Mouse (Mus musculus) MEL-GATA-1-ER (cell line): ENCODE measurements around the gene Ptcd2.
"Not testable (repeated sequence)": the region's sequence is repeated elsewhere in the genome, so short reads cannot be mapped to it uniquely, and the experiment has no call there.

Experiments used
- DNase-seq: peaks from one replicate; pipeline ENCODE4 v3.0.0-alpha.2; 2012; ENCODE audit warnings: low read depth; ENCODE audit errors: extremely low read depth

The Ptcd2 gene

DNA sequence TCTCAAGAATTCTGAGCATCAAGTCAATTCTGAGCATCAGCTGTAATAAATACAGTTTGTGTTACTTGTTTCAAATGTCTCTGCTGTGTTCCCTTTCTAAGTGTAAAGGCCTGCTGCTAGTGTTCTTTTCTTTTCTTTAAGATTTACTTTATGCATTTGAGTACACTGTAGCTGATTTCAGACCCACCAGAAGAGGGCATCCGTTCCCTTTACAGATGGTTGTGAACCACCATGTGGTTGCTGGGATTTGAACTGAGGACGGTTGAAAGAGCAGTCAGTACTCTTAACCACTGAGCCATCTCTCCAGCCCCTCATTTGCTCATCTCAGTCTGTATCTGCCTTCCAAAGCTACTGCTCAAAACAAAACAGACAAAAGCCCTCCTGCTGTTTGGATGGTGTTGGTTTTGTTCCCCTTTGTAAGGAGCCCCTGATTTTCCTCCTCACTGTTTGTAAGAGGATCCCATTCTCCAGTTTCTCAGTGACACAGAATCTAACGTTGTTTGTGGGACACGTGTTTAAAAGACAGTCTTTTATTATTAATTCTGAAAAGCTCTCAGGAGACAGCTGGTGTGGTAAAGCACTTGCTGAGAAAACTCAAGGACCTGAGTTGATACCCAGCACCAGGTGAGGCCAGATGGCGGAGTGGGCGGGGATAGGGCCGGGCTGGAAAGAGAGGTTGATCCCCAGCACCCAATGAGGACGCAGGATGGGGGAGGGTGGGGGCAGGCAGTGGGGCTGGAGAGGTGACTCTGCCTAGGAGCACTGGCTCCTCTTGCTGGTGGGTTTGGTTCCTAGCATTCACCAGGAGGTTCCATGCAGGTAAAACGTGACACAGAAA, 12.1 kb upstream of the Ptcd2 start:
- no peak for DNase-seq

DNA sequence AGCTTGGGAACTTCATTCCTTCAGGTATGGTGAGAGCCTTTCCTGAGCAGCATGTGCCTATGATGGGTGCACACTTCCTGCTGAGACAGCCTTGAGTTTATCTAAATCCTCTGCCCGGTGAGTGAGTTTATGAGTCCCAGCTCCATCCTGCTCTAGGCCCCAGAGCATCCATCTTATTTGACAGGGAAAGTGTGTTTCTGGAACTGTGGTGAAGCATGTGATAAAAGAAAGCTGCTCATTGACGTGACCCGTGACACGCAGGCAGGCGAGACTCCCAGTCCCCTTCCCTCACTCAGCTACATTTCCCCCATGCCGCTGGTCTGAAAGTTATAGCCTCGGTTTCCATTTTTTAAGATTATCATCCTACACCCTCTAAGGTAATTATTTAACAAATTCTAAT, 11.4 kb upstream of the Ptcd2 start:
- DNase-seq: no peak

DNA sequence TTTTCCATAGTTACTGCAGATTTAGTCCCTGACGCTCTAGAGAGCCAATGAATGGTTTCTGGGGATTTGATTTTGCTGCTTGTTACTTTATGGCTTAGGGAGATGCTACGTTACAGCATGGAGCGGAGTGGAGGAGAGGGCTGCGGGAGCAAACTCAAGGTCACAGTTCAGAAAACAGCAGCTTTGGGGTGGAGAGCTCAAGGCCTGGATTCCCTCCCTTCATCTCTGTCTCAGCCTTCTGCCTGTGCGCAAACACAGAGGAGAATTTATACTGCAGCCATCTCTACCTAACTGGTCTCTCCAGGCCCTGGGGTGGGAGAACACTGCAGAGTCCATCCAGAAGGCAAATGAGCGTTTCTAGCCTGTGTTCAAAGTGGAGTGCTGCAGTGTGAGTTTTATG, 10.6 kb upstream of the Ptcd2 start:
- no peak for DNase-seq

DNA sequence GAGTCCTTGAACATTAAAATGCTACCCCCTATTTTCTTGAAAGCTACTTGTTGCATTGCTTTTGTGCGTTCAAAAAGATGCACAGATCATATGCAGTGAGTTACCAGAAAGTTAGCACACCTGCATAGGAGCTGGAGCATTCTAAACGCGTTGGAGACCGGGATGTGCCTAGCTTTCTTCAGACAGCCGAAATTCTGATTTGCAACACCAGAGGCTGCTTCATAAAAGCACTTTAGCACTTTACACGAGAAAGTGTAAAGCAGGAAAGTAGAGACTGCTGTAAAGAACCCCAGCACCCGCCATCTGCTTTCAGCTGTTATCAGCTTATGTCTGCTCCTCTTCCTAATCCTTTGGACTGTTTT, 9.0 kb upstream of the Ptcd2 start:
- no peak for DNase-seq

DNA sequence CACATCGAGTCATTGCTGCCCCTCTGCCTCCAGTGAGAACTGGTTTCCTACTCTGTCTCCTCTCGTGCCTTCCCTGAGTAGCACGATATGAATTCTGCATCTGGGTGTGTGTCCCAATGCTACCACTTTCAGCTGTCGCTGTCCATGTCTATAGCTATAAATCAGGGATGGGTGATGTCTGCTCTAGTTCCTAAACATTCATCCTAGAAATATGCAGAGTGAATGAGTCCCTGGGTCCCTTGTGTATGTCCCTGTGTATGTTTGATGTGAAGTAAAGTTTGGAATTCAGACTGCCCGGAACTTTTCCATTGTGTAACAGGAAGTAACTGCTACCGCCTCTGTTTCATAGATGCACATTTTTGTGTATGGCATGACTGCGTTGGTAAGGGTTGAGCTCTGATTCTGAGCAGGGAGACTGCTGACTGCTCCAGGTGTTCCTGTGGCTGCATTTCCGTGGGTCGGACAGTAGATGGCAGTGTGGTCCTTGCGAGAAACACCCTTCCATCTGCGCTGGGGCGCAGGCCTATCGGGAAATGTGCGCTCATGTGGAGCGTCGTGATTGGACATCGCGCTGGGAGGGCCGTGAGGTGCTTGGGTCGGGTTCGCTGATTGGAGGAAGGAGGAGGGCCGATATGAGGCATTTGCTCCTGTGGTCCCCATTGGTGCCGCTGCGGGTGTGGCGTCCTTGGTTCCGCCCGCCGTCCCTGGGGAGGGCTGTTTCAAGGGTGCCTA, 8.4 kb upstream of the Ptcd2 start:
- DNase-seq: no peak

DNA sequence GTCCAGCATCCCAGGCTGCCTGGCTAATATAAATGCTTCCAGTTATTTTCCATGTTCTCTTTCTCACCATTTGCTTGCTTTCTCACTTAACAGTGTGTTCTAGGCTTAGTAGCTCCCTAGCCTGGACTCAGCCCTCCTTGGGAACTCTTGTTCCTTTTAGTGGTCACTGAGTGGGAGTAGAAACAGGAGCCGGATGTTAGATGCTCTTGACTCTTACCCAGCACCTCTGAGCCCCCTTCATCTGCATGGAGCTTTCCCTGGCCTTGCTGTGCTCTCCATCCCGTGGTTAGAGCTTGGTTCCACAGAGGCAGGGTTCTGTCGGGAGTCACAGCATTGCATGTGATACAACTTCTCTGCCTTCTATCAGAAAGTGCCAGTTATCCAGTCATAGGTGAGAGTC, 7.1 kb upstream of the Ptcd2 start:
- no peak for DNase-seq

DNA sequence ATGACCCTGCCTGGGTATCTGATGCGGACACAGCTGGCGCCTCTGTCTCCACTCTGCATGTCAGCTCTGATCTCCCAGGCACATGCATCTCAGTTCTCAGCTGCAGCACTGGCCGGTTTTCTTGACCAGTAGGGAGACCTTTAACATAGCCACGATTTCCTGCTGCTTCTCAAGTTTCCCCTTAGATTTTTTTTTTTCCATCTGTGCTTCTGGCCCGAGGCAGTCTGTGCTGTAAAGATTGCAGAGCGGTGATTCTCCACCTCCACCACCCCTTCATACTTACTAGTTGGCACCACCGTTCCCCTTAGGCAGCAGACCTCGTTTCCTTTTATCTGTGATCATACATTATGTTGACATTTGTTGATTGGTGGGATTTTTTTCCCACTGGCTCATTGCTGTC, 6.7 kb upstream of the Ptcd2 start:
- no peak for DNase-seq

DNA sequence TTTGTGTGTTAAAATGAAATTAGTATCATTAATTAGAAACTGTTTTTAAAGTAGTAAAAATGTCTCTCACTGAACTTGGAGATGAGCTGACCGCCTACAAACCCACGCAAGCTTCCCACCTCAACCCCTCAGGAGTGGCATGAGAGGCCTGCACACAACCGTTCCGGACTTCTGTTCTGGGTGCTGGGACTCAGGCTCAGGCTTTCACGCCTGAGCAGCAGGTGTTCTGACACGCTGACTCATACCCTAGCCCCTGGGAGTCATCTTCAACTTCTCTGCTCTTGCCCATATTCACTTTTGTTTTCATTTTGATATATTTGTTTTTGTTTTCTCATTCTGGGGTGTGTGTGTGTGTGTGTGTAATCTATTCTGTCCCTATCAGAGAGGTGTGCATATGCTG, 5.5 kb upstream of the Ptcd2 start:
- no peak for DNase-seq

DNA sequence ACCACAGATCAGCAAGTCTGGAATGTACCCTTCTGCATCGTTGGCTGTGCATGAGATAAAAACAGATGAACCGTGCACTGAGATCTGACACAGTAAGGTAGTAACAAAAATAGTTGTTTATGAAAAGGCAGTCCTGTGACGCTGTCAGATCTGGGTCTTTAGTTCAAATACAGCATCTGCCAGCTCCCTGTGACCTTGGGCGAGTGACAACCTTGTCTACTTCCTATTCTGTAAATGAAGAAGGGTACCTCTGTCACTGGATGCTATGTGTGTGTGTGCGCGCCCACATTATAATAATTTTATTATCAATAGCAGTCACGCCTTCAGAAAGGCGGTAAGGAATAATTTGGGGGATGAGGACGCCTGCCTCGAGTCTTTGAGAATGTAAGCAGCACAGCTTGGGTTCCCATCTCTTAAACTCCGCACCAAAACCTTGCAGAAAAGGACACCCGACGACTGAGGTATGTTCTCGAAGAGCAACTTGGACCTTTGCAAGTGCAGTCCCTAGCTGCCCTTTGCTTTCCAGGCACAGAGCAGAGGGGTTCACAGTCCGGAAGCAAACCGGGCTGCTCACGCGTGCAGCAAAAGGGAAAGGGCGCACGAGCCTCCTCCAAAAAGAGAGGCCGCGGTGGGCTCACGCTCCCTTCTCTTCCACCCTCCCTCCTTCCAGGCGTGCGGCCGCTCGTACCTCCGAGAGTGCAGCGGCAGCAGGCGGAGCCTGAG, 468 bp downstream of the Ptcd2 start:
- DNase-seq: peak; percentile 41

DNA sequence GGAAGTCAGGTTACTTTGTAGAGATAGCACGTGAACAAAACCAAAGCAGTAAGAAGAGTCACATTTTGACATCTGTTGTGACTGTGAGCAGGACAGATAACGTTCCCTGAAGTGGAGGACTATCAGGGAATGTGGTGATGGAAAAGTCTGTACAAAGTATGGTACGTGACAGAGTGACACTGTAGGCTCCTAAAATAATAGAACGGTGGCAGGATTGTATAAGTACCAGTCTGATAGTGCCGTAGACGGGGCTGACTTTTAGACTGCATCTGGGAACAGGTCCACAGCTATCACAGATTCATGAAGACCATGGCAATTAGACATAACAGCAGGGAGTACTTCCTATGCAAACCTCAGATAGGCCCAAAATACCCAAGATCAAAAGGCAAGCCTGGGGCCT, 3.0 kb downstream of the Ptcd2 start:
- DNase-seq: no peak

DNA sequence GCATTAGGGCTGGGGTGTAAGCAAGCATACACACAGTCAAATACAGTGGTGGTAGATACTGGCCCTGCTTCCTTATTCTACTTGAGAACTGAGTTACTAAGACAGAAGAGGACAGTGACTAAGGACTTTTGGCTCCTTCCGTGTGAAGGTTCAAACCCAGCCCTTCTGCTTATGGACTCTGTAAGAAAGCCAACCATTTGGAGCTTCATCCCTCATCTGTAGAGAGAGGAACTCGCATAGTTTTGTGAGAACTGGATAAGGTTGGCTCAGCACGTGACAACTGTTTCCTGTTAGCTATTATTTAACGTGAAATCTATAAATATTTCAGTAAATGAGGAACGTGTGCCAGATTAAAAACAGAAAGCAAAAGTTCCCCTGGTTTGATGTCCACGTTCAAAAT, 7.0 kb downstream of the Ptcd2 start:
- DNase-seq: peak; percentile 59

DNA sequence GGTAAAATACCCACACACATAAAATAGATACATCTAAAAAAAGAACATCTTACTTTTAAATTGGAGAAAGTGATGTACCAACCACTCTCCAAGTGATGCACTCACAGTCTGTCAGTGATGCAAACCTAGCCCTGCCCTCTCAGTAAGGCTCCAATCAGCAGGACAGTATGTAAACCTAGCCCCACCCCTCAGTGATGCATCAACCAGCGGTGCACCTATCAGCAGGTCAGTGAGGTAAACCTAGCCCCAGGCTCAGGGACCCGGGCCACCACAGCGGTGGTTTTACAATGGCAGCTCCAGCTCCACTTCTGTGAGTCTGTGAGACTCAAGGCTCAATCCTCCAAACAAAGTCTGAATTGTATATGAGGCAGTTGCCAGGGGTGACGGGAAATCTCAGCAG, 13.2 kb downstream of the Ptcd2 start:
- no peak for DNase-seq

DNA sequence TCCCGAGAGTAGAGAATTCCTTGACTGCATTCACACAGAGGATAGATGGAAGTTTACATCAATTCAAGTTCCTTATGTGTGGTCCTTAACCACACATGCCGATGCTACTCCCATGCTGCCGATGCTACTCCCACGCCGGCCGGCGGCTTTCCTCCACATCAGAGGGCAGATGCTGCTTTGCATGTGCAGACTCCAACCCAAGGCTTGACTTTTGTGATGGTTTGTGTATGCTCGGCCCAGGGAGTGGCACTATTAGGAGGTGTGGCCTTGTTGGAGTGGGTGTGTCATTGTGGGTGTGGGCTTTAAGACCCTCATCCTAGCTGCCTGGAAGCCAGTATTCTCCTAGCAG, 20.2 kb downstream of the Ptcd2 start:
- DNase-seq: not testable (repeated sequence)

DNA sequence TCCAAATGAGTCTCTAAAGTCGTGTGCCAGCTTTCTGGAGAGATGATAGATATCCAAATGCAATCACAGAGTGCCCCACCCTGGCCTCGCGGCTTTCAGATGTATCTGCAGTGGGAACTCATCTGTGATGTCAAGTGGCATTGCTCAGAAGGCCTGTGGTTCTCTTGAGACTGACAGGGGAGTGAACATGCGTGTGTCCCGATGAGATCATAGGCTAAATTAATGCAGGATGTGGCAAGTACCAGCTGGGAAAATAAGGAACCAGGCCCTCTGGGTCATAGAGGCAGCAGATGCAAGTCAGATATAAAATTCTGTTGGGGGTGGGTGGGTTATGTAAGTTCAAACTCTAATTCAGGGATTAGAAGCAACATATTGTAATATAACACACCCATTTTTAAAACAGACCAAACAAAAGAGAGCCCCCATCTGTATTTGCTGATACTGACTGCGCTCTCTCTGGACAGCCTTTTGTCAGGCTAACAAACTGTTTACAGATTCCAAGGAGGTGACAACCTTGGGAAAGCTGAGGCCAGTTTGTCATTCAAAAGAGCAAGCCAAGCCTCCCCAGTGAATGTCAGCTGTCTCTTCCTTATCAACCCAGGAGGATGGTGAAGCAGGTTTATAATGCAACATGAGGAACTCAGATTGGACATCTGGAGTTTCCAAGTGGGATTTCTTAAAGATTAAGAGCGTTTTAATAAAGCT, 20.7 kb downstream of the Ptcd2 start:
- no peak for DNase-seq

DNA sequence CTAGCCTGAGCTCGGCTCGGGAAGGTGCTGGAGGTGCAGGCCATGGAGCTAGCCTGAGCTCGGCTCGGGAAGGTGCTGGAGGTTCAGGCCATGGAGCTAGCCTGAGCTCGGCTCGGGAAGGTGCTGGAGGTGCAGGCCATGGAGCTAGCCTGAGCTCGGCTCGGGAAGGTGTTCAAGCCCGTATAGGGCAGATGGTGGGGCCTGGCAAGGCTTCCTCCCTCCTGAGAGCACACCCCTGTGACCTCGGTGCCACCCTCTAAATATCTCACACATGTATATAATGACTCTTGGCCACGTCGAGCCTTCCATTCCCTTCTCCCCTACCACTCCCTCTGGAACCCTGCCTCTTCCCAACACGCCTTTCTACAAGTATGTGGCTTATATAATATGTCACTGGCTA, 21.6 kb downstream of the Ptcd2 start:
- not testable (repeated sequence) for DNase-seq

DNA sequence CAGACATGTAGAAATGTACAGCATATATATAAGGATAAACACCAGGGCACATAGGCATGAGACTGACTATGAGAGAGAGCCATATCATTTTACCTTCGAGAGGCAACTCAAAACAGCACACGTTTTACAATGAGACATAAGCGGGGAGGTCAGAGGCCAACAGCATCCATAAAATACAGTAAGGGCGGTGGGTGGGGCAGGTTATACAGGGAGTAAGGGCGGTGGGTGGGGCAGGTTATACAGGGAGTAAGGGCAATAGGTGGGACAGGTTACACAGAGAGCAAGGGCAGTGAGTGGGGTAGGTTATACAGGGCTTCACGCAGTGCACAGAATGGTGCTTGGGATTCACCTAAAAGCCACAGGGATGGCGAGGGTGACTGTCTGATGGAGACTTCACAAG, 24.1 kb downstream of the Ptcd2 start:
- no peak for DNase-seq

DNA sequence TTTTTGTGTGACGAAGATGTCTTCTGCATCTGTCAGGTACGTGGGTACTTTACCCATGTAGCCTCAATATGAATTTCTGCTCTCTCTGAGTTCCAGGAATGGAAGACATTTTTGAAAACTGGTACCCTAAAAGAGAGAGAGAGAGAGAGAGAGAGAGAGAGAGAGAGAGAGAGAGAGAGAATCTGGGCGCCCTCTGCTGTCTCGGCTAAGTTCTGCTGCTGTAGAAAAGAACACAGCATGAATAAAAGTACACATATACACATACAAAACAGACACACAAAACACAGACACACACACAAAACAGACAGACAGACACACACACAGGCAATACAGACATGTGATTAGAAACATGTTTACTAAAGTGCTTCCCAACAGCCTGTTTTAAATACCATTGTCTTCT, 27.4 kb downstream of the Ptcd2 start:
- DNase-seq: no peak

DNA sequence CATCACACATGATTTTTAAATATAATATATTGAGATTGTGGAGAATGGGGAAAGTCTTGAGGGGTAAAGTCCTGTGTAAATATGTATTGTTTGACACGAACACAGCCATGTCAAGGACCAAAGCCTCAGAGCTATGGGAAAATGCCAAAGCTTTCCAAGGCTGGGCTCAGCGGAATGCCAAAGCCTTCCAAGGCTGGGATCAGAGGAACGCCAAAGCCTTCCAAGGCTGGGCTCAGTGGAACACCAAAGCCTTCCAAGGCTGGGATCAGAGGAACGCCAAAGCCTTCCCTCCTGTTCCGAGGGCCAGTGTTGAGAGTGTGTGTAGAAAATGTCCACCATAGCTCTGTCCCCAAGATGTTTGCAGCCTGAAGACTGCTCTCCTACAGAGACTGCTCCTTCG, 28.1 kb downstream of the Ptcd2 start:
- no peak for DNase-seq

DNA sequence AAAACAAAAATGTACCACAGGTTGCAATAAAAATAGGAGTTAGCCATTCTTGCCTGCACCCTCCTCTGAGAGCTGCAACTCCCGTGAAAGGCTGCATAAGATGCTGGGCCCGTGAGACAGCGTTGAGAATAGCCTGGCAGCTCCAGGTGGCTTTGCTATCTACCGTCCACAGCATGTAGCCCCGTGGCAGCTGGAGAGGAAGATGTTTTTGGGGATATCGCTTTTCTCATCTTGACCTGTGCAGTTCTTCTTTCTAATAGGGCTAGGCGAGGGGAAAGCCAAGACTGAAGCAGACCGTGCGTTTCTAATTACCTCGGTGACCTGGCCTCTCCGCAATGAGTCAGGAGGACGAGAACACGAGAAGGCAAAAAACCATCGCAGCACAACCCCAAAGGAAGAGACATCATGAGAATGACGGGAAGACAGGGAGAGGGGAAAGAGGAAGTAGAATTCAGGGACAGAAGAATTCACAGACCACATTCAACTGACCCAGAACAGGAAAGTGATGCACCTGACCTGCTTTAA, 29.8 kb downstream of the Ptcd2 start:
- no peak for DNase-seq

DNA sequence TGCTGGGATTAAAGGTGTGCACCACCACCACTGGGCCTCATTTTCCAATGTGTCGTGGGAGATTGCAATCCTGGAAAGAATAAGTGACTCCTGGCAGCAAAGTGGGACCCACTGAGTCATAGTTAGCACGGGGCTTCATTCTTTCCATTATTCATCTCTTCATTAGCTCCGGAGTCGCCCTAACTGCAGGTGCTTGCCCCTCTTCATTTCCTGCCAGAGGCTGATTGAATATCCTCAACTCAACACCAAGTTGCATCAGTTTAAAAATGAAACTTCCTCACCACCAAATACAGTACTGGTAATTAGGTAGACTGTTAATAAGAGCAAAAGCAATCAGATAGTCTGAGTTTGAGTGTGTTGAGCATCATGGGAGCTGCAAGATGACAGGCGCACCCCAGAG, 30.4 kb downstream of the Ptcd2 start:
- DNase-seq: no peak

DNA sequence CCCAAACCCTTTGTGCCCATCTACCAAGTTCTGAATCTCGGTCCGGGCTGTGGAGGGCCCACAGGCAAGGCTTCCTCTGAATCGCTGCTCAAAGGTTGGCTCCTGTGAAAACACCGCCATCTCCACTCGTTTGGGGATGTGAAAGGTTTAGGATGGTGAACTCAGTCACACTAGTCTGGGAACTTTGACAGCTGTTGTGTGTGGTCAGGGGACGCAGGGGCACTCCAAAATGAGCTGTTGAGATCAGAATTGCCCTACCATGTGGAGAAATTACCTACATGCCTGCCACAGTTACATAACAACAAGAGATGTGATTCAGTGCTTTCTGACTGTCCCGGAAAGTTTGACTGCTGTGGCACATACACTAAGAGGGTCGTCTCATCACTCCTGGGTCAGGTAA, 36.1 kb downstream of the Ptcd2 start:
- DNase-seq: no peak

DNA sequence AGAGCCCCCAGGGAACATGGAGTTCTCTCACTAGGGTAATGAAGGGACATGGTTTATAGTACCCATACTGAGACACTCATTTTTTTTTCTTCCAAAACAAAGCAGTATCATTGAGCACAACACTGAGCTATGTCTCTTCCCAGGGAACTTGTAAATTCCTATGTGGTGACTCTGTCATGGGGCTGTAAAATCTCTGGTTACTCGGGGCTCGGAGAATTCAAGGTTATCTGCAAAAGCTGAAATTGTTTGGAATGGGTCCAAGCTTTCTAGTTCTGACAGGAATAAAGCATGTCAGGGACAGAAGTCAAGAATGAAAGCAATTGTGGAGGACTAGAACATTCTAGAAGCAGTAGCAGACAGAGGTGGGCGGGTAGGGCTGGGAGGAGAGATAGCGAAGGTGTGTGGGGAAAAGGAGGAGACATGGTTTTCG, 36.6 kb downstream of the Ptcd2 start:
- DNase-seq: no peak
